Mouse (Mus musculus) cerebellum, adult 11 months (tissue): ENCODE measurements around the gene Rpa1.
"Not testable (repeated sequence)": the region's sequence is repeated elsewhere in the genome, so short reads cannot be mapped to it uniquely, and the experiment has no call there.

Source experiments
- DNase-seq: peaks from one replicate; pipeline ENCODE4 v3.0.0; 2022

Rpa1 gene

GRCm38 (mm10) chr11:75319246-75319645 is 28.9 kb downstream of the Rpa1 start:
- DNase-seq, result no peak

- no peak for DNase-seq
Measured at GRCm38 (mm10) chr11:75318351-75319221, 29.5 kb downstream of the Rpa1 start.

DNA sequence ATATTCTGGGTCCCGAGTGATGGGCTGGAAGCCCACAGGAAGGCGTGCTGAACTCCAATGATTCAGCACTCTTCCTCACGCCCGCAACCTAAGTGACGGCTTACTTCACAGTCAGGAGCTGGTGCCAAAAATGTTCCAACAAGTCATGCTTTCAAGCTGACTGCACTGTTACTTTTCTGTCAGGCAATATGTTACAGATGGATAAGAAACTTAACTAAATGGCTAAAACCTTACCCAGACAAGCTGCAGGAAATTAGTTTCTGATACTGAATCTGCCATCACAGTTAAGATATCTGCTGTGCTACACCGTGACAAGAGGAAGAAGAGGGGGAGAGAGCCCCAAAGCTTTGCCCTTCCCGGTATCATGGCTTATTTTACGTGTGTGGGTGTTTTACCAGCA is 34.3 kb downstream of the Rpa1 start:
- DNase-seq, result no peak

DNA sequence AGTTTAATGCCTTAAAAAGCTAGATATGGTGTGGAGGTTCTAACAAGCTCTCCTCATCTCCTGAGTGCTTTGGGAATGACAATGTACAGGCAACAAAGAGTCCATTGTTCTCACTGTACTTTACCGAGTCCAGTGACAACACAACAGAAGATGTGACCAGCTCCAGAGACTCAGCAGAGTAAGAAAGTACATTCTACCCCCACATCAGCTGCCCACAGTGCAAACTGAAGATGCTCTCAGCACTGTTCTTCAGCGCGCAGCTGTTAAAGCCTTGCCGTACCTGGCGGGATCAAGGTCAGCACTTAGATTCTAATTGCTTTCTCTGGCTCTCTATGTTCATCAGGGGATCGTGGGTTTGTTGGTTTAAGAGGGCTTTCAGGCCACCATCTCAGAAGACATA is 36.4 kb downstream of the Rpa1 start:
- DNase-seq, result no peak

- DNase-seq, result no peak
Measured at GRCm38 (mm10) chr11:75310813-75311212, 37.3 kb downstream of the Rpa1 start.

DNA sequence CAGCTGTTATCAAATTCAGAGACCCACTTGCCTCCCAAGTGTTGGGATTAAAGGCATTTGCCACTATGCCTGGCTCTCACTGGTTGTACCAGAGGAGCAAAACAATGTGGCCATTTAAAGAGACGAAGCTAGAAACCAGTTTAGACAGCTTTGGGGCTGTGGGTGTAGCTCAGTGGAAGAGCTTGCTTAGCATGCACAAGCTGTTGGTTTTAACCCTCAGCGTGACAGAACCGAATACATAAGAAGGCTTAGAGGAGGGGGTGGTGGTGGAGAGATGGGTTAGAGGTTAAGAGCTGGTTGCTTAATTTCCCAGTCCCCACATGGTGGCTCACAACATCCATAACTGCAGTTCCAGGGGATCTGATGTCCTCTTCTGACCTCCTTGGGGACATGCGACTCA is 39.5 kb downstream of the Rpa1 start:
- no peak for DNase-seq

DNA sequence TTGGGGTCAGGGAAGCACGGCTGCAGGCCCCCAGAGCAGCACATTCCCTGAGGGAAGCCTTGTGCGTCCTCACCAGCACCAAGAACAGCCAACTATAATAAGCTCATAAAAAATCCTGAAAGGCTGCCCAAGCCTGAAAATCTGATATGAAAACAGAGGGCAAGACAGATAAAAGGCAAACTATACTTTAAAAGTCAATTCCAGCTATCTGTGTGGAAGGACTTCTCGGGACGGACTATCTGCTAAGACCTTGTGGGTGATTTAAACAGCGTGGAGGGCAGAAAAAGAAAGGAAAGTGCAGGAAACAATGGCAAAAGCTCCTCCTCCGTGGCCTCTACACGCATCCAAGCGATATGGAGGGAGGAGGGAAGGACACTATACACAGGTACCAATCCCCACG is 43.3 kb downstream of the Rpa1 start:
- DNase-seq, result no peak

GRCm38 (mm10) chr11:75300954-75301353 is 47.2 kb downstream of the Rpa1 start:
- no peak for DNase-seq

- no peak for DNase-seq
Measured at GRCm38 (mm10) chr11:75299786-75300185, 48.3 kb downstream of the Rpa1 start.

DNA sequence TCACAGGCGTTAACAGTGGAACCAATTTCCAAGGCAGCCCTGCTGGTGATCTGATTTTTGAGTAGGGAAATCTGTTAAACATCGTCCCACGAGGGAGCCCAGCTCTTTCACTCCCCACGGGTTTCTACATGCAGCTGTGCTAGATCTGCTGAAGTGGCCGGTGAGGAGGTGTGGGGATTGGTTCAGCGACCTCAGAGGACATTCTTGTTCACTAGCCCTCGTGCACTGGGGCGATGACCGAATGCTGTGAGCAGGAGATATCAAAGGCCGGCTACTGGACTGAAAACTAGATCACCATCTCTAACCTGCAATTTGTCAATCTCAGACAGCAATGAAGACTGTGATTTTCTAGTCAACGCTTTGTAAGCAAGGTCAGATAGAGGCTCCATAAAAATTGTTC is 49.6 kb downstream of the Rpa1 start:
- no peak for DNase-seq

DNA sequence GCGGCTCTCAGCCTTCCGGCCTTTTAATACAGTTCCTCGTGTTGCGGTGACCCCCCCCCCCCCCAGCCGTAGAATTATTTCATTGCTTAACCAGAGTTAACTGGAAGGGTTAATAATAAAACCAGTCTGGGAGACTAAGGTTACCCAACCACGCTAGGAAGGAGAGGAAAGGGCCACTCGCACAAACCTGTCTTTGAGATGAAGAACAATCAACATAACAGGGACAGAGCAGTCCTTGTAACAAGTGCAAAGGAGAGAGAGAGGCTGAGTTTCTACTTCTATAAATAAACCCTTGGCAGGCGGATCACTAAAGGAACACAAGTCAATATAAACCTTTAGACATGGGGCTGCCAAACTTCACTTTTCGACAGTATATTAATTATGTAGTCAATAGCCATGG is 50.5 kb downstream of the Rpa1 start:
- no peak for DNase-seq

- no peak for DNase-seq
Measured at GRCm38 (mm10) chr11:75296406-75297005, 51.6 kb downstream of the Rpa1 start.

- not testable (repeated sequence) for DNase-seq
Measured at GRCm38 (mm10) chr11:75295534-75295933, 52.6 kb downstream of the Rpa1 start.

DNA sequence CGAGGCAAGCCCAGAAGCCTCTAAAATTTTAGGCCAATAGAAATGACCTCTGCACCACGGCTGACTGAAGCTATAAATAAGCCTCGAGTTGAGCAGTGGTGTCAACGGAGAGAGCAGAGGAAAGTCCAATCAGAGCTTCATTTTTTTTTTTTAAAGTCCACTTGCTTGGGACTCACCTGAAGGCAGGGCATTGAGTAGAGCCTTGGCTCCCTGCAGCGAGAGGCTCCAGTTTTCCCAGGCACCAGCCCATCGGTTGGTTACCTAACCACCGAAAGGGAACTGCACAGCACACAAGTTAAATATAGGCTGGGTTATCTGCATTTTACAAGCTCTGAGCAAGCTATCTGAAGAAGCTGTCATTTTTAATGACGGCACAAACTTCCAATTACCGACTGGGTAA is 53.3 kb downstream of the Rpa1 start:
- DNase-seq, result no peak

DNA sequence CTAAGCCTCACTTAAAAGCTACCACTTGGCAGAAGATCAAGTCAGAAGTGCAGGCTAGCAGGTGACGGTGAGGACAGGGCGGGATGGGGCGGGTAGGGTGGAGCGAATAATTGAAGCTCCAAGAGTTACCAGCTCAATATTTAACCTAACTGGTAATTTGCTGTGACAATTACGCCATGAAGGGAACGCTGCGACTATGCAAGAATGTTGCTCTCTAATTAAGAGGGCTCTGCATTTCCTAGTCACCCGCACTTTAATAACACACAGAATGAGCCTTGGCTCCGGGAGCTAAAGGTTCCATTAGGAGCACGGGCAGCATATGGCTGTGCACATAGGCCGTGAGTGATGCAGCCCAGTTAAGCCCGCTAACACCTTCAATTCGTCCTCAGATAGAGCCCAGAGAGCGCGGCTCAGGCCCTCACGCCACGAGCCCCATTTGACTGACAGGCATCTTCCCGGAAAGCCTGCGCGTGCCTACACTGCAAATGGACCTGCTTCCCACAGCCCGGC is 54.2 kb downstream of the Rpa1 start:
- DNase-seq, result no peak

DNA sequence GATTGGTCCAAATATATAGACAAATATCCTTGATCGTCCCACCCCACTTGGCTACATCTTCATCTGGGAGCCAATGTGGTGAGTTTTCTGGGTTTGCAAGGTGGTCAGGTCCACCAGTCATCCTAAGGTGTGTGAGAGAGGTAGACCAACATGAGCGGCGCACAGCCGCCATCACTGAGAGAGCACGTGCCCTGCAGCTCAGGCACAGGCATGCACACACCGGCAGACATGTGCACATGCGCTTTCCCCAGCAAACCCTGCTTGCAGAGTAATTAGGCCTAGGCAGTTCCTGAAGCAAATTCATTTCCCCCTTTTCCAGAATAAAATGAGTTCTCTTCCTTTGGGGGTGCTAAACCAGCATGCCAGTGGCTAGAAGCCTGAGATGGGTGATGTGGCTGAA is 55.8 kb downstream of the Rpa1 start:
- DNase-seq, result no peak

DNA sequence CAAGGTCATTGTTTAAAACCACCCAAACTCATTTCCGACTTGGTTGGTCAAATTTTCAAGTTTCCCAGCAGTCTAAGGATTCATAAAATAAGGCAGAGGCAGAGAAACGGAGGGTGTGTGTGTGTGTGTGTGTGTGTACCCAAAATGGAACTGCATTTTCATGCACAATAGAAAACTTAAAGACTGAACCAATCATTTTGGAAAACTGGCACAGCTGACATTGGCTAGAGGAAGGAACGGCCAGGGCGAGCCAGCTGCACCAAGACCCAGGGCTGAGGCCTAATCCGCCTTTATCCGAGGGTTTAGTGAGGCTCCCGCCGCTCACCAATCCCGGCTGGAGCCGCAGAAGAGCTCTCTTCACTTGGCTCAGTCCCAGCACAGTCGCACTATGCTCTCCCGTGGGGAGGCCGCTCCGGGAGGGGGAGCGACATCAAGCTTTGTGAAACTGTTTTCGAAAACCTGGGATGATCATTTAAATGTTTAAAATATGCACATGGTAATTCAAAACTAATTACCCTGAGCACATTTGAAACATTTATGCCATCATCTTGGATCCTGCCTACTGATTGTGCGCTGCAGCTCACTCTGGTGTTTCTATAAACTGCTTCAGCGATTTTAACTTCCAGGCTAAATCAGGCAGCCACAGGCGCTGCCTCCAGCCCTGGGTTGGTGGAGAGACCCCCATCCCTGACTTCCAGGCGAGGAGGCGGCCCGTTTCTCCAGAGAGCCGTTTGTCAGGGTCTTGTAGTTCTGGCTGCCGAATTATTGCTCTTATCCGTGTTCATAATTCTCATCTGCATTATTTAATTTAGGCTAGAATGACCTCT is 56.5 kb downstream of the Rpa1 start:
- DNase-seq, result no peak

DNA sequence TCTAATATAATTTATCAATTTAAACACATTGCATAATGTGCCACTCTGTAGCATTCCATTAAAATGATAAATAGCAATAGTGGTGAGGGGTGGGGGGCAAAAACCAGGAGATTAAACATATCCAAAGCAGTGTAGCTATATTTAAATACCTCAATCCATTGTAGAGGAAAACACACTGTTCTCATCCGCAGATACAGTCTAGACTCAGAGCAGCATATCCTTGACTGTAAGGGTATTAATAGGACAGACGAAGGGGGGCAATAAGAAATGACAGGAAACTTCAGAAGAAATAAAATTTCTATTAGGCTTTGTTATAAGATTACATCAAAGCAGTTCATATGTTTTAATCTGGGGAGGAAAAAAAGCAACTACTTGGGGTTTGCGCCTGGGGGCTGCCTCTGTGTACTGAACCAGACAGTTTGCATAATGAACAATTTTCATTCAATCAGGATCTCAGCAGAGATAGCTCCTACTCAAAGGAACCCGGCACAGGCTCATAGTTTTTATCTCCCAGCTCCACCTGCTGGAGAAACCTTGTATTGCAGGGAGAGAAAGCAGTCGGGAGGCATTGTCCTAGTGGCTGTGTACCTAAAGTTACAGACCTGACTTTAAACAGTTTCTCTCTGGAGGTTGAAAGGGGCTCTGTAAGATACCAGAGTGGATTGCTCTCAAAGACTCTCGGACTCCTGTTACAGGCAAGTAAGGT is 57.4 kb downstream of the Rpa1 start:
- peak; percentile 86 for DNase-seq

DNA sequence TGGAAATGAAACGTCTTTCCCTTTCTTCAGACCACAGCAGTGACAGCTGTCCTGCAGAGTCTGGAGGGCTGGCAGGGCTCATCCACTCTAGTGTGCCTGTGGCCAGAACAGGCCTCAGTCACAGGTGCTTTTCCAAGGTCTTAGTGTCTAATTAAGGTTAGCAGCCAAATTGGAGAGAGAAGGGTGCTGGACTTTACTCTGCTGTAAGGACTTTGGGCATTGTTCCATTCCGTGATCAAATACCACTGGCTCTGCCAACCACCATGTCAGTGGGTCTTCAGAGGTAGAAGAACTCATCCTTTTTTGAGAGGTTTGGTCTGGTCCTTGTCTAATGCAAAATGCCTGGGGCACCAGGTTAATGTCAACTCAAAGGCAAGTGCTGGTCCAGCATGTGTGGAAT is 59.0 kb downstream of the Rpa1 start:
- no peak for DNase-seq

DNA sequence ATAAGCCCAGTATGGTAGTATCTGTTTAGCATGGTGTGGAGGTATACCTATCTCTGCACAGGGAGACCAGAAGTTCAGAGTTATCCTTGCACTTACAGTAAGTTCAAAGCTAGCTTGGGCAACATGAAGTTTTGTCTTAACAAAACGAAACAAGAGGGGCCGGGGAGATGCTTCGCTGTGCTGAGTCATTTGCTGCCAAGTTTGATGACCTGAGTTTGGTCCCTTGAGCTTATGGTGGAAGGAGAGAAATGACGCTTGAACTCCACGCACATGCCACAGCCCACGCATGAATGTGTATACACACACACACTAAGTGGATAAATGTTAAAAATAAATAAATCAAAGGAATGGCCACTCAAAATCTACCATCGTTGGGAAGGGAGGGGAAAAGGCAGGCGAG is 59.6 kb downstream of the Rpa1 start:
- no peak for DNase-seq

DNA sequence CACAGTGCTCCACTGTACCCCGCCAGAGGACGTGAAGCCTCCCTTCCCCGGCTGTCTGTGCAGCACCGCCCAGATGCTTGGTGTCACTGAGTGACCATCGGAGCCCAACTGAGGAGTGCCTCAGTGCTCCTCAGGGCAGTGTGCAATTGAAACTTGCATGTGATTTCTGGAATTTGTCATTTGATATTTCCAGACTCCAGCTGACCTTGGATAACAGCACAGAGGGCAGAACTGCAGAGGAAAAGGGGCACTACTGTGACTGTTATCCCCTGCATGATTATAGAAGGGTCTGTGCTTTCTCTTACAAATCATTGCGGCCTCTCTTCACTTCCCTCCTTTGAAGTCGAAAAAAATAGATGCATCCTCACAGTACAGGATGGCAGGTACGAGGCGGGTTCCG is 60.2 kb downstream of the Rpa1 start:
- DNase-seq, result no peak

DNA sequence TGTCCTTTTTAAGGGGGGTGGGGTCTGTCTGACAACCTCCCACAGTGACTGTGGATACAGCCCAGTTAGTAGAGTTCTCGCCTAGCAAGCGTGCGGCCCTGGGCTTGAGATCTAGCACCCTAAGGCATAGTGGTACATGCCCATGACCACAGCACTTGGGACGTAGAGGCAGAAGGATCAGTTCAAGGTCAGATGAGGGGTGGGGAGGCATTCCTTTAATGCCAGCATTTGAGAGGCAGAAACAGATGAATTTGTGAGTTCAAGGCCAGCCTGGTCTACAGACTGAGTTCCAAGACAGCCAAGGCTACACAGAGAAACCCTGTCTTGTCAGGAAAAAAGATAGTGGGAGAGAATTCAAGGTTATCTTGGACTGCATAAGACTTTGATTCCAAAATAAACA is 61.3 kb downstream of the Rpa1 start:
- DNase-seq, result no peak

DNA sequence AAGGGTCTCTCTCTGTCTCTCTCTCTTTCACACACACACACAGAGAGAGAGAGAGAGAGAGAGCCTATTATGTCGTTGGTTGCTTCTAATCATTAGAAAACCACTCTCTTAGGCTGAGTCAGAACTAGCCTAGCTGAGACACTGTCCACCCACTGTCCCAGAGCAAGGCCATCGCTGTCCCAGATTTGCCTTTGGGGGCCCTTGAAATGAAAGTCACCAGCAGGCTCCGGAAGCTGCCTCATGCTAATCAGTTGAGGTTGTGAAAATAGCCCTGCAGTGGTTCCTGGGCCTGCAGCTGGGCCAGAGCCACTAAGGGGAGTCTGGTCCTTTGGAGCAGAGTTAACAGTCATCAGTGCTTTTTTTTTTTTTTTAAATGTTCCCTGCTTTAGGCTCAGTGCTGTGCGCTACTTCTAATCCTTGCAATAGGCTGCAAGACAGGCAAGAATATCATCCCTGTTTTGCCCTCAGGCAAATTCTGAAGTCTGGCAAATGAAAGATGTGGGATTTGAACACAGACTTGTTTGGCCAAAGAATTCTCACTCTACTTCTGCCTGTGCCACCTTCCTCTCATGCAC is 62.1 kb downstream of the Rpa1 start:
- no peak for DNase-seq
